8 mouse cellular contexts compared by ENCODE assay signal in the genomic region with DNA sequence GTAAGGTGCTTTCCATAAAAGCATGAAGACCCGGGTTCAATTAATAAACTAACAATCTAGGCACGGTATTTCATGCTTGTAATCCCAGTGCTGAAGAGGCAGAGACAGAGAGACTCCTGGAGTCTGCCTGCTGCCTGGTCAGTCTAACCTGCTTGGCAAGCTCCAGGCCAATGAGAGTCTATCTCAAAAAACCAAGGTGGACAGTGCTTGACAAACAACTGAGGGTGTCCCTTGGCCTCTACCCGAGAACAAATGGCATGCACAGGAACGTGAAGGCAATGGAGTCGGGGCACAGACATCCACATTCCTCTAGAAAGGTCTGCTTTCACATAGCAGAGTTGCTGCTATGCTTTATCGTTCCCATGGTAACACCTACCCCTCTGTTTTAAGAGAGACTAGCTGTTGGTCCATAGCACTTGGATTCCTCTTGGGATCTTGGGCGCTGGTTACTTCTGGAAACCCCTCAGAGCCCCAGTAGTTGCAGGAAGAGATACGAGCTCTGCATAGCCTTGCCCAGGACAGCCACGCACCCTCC. TPM values are rescaled to one million over a fixed set of nuclear protein-coding genes. Genes with fewer than 3 reads are reported as not detected.
DNase-seq lines count a peak whose midpoint lies in the region; ATAC-seq and TF ChIP-seq lines count a peak whose summit lies in the region.

No protein-coding gene starts in this region.

- H3K4me3 ChIP-seq in layer of hippocampus, adult 2 months = no peak overlapping the region
- H3K4me3 ChIP-seq in heart, embryonic 16.5 days (ENCODE audit: low read length) = no peak overlapping the region
- H3K4me3 ChIP-seq in liver, embryonic 15.5 days (replicated peaks) = no peak overlapping the region

- H3K9me3 ChIP-seq in heart, embryonic 16.5 days (replicated peaks; ENCODE audit: control insufficient read depth, low read length) = no peaks in the 10 kb centered on the region
- no peaks in the 10 kb centered on the region for H3K9me3 ChIP-seq in liver, embryonic 15.5 days (replicated peaks)

- no peak; the same call in none of the 2 replicates for ATAC-seq in heart, embryonic 16.5 days (replicated peaks; ENCODE audit: extremely low read depth, insufficient read depth, low FRiP score)
- ATAC-seq in liver, embryonic 15.5 days (ENCODE audit: insufficient read depth) = no peak

- no peaks in the 10 kb centered on the region for H3K27me3 ChIP-seq in heart, embryonic 16.5 days (ENCODE audit: control insufficient read depth, insufficient read depth, low read length)
- H3K27me3 ChIP-seq in liver, embryonic 15.5 days = no peaks in the 10 kb centered on the region

- no peak for DNase-seq in layer of hippocampus, adult 2 months (ENCODE audit: low spot score in 2 of 2)
- no peak for DNase-seq in layer of hippocampus, adult 8-10 months (ENCODE audit: low spot score in 2 of 2)
- peak; percentile 34 for DNase-seq in embryo, embryonic 11 days
- DNase-seq in cerebellum, postnatal 10 days = no peak
- no peak for DNase-seq in adrenal gland, adult 18-20 months (ENCODE audit: low spot score in 2 of 2)
- DNase-seq in cerebellum, adult 9-10 months = no peak

- TF ChIP-seq CTCF in layer of hippocampus, adult 2 months (conservative IDR thresholded peaks at IDR 0.05) = no peak

- whole genome bisulfite sequencing in heart, embryonic 16.5 days = 32% methylated on average over 9 of the region's 9 CpGs
- WGBS in liver, embryonic 15.5 days (ENCODE audit: insufficient replicate concordance) = 46% methylated on average over 9 of the region's 9 CpGs

- peak overlapping the region; percentile 82 for H3K27ac ChIP-seq in layer of hippocampus, adult 2 months
- peak overlapping the region; percentile 97 for H3K27ac ChIP-seq in heart, embryonic 16.5 days (ENCODE audit: low read length)
- H3K27ac ChIP-seq in liver, embryonic 15.5 days (replicated peaks) = peak overlapping the region; percentile 11; the same call in 1 of the 2 replicates

- peaks cover 64% of the 10 kb centered on the region for H3K4me1 ChIP-seq in heart, embryonic 16.5 days (ENCODE audit: control insufficient read depth, insufficient read depth, low read length)
- H3K4me1 ChIP-seq in liver, embryonic 15.5 days (replicated peaks) = peaks cover 26% of the 10 kb centered on the region

- H3K36me3 ChIP-seq in heart, embryonic 16.5 days (ENCODE audit: control insufficient read depth, insufficient read depth) = no peaks in the 10 kb centered on the region
- H3K36me3 ChIP-seq in liver, embryonic 15.5 days (replicated peaks) = no peaks in the 10 kb centered on the region

- H3K4me2 ChIP-seq in heart, embryonic 16.5 days (ENCODE audit: low read depth, low read length) = peak overlapping the region; percentile 31; the same call in 1 of the 2 replicates
- H3K4me2 ChIP-seq in liver, embryonic 15.5 days = no peak overlapping the region

- no peak overlapping the region for H3K9ac ChIP-seq in heart, embryonic 16.5 days (ENCODE audit: low read length)
- no peak overlapping the region for H3K9ac ChIP-seq in liver, embryonic 15.5 days

RNA-seq across cellular contexts. Expression of a gene that starts 24.8 kb away (rescaled TPM):
- 100 to 1,000 TPM; 131 to 133 TPM for total RNA-seq in layer of hippocampus, adult 2 months (2021)
- total RNA-seq in layer of hippocampus, adult 8-10 months (2022) = 100 to 1,000 TPM; 109 to 143 (median 128) TPM
- polyA plus RNA-seq in heart, embryonic 16.5 days (2015; fragmentation: Nextera tagmentation; extraction: Ambion mirVana) = 16.8 and 20.4 TPM in 2 replicates
- 5.6 and 6.3 TPM in 2 replicates for polyA plus RNA-seq in liver, embryonic 15.5 days (2015; fragmentation: Nextera tagmentation; extraction: Ambion mirVana)
- 10 to 100 TPM; 71.8 to 77.7 TPM for total RNA-seq in adrenal gland, adult 18-20 months (2021)

RNA-seq across cellular contexts. Expression of a gene that starts 59.2 kb away (rescaled TPM):
- 10 to 100 TPM; 28.3 to 32.7 TPM for total RNA-seq in layer of hippocampus, adult 2 months (2021)
- total RNA-seq in layer of hippocampus, adult 8-10 months (2022) = 10 to 100 TPM; 31.7 to 40.5 (median 35.8) TPM
- 43.5 and 45.5 TPM in 2 replicates for polyA plus RNA-seq in heart, embryonic 16.5 days (2015; fragmentation: Nextera tagmentation; extraction: Ambion mirVana)
- 15.8 and 16.8 TPM in 2 replicates for polyA plus RNA-seq in liver, embryonic 15.5 days (2015; fragmentation: Nextera tagmentation; extraction: Ambion mirVana)
- total RNA-seq in adrenal gland, adult 18-20 months (2021) = 10 to 100 TPM; 39.5 to 41.5 TPM

Comparison
In these comparisons a context has a peak if more than half of its experiments do, and no peak if none do; other contexts are left out.
1. H3K27ac ChIP-seq: peak in every context shown above with its lines; median percentile 97 in heart, embryonic 16.5 days; 82 in layer of hippocampus, adult 2 months; 11 in liver, embryonic 15.5 days.